Mouse (Mus musculus): ENCODE data around the gene Rtl4. TPM values are rescaled to one million over a fixed set of nuclear protein-coding genes. Genes with fewer than 3 reads are reported as not detected.

Rtl4 gene
- polyA plus RNA-seq, 2 experiments, result 0.26 to 0.81 TPM

- no peaks in the 10 kb centered on the region for H3K27me3 ChIP-seq (ENCODE audit: control insufficient read depth, insufficient read depth, low read length)
- H3K9ac ChIP-seq (replicated peaks), result no peak overlapping the region
- no peak overlapping the region for H3K4me2 ChIP-seq (ENCODE audit: low read depth)
- 14% methylated on average over 2 of the region's 2 CpGs for WGBS (ENCODE audit: insufficient replicate concordance)
- no peaks in the 10 kb centered on the region for H3K4me1 ChIP-seq (replicated peaks; ENCODE audit: control insufficient read depth in 2 of 2, insufficient read depth in 2 of 2, low read length in 1 of 2)
- no peaks in the 10 kb centered on the region for H3K36me3 ChIP-seq (replicated peaks; ENCODE audit: control insufficient read depth, insufficient read depth, low read depth)
- no peak overlapping the region for H3K4me3 ChIP-seq (ENCODE audit: insufficient read depth in 1 of 2, low read depth in 2 of 2, low read length in 2 of 2)
- no peak overlapping the region for H3K27ac ChIP-seq
- TF ChIP-seq EP300 (IDR thresholded peaks at IDR 0.05; ENCODE audit: low read depth) (0 out of 2 replicates have a peak, but pooled peaks have one; percentile 8), CTCF (IDR thresholded peaks at IDR 0.05; ENCODE audit: low read depth) (no peak)
- H3K9me3 ChIP-seq (ENCODE audit: control insufficient read depth, low read length), result no peaks in the 10 kb centered on the region
- DNase-seq (ENCODE audit: low read depth in 3 of 3, low spot score in 3 of 3) (no peak), ATAC-seq (ENCODE audit: insufficient read depth) (peak; percentile 45; the same call in 1 of the 2 replicates)
Measured at GRCm38 (mm10) chrX:144986980-144987379, 298.3 kb downstream of the Rtl4 start.

GRCm38 (mm10) chrX:145065484-145065913, 376.8 kb downstream of the Rtl4 start:
- H3K4me2 ChIP-seq (ENCODE audit: low read depth), result no peak overlapping the region
- 44% methylated on average over 2 of the region's 2 CpGs for WGBS (ENCODE audit: insufficient replicate concordance)

GRCm38 (mm10) chrX:145089802-145090201, 401.1 kb downstream of the Rtl4 start:
- H3K4me2 ChIP-seq (ENCODE audit: low read depth), result no peak overlapping the region
- no peaks in the 10 kb centered on the region for H3K36me3 ChIP-seq (replicated peaks; ENCODE audit: control insufficient read depth, insufficient read depth, low read depth)
- no peaks in the 10 kb centered on the region for H3K4me1 ChIP-seq (replicated peaks; ENCODE audit: control insufficient read depth in 2 of 2, insufficient read depth in 2 of 2, low read length in 1 of 2)
- no peaks in the 10 kb centered on the region for H3K27me3 ChIP-seq (ENCODE audit: control insufficient read depth, insufficient read depth, low read length)
- ATAC-seq (ENCODE audit: insufficient read depth) (no peak), DNase-seq (ENCODE audit: low read depth in 3 of 3, low spot score in 3 of 3) (no peak)
- no peak overlapping the region for H3K4me3 ChIP-seq (ENCODE audit: insufficient read depth in 1 of 2, low read depth in 2 of 2, low read length in 2 of 2)
- H3K9me3 ChIP-seq (ENCODE audit: control insufficient read depth, low read length), result no peaks in the 10 kb centered on the region
- TF ChIP-seq CTCF (IDR thresholded peaks at IDR 0.05; ENCODE audit: low read depth) (no peak), EP300 (IDR thresholded peaks at IDR 0.05; ENCODE audit: low read depth) (no peak)
- no peak overlapping the region for H3K27ac ChIP-seq
- H3K9ac ChIP-seq (replicated peaks), result no peak overlapping the region

More at GRCm38 (mm10) chrX:145065484-145065913, 376.8 kb downstream of the Rtl4 start:
- Histone ChIP-seq H3K27ac (no peak overlapping the region), H3K36me3 (replicated peaks; ENCODE audit: control insufficient read depth, insufficient read depth, low read depth) (no peaks in the 10 kb centered on the region), H3K9me3 (ENCODE audit: control insufficient read depth, low read length) (no peaks in the 10 kb centered on the region), H3K27me3 (ENCODE audit: control insufficient read depth, insufficient read depth, low read length) (no peaks in the 10 kb centered on the region), H3K9ac (replicated peaks) (no peak overlapping the region), H3K4me1 (replicated peaks; ENCODE audit: control insufficient read depth in 2 of 2, insufficient read depth in 2 of 2, low read length in 1 of 2) (no peaks in the 10 kb centered on the region), H3K4me3 (ENCODE audit: insufficient read depth in 1 of 2, low read depth in 2 of 2, low read length in 2 of 2) (no peak overlapping the region)
- ATAC-seq (ENCODE audit: insufficient read depth) (no peak), DNase-seq (ENCODE audit: low read depth in 3 of 3, low spot score in 3 of 3) (no peak)
- TF ChIP-seq CTCF (IDR thresholded peaks at IDR 0.05; ENCODE audit: low read depth), result no peak
- no peak for TF ChIP-seq EP300 (IDR thresholded peaks at IDR 0.05; ENCODE audit: low read depth)

- Histone ChIP-seq H3K4me3 (ENCODE audit: insufficient read depth in 1 of 2, low read depth in 2 of 2, low read length in 2 of 2) (no peak overlapping the region), H3K36me3 (replicated peaks; ENCODE audit: control insufficient read depth, insufficient read depth, low read depth) (no peaks in the 10 kb centered on the region), H3K9ac (replicated peaks) (no peak overlapping the region), H3K27me3 (ENCODE audit: control insufficient read depth, insufficient read depth, low read length) (no peaks in the 10 kb centered on the region), H3K4me1 (replicated peaks; ENCODE audit: control insufficient read depth in 2 of 2, insufficient read depth in 2 of 2, low read length in 1 of 2) (no peaks in the 10 kb centered on the region), H3K27ac (no peak overlapping the region), H3K9me3 (ENCODE audit: control insufficient read depth, low read length) (no peaks in the 10 kb centered on the region), H3K4me2 (ENCODE audit: low read depth) (no peak overlapping the region)
- DNase-seq (ENCODE audit: low read depth in 3 of 3, low spot score in 3 of 3) (no peak), ATAC-seq (ENCODE audit: insufficient read depth) (no peak)
- TF ChIP-seq EP300 (IDR thresholded peaks at IDR 0.05; ENCODE audit: low read depth) (no peak), CTCF (IDR thresholded peaks at IDR 0.05; ENCODE audit: low read depth) (no peak)
- WGBS (ENCODE audit: insufficient replicate concordance), result 36% methylated on average over 3 of the region's 3 CpGs
Measured at GRCm38 (mm10) chrX:145090360-145090759, 401.7 kb downstream of the Rtl4 start.

- WGBS (ENCODE audit: insufficient replicate concordance), result 68% methylated on average over 2 of the region's 2 CpGs
- Histone ChIP-seq H3K4me1 (replicated peaks; ENCODE audit: control insufficient read depth in 2 of 2, insufficient read depth in 2 of 2, low read length in 1 of 2) (no peaks in the 10 kb centered on the region), H3K27ac (no peak overlapping the region), H3K9ac (replicated peaks) (no peak overlapping the region), H3K4me2 (ENCODE audit: low read depth) (no peak overlapping the region), H3K4me3 (ENCODE audit: insufficient read depth in 1 of 2, low read depth in 2 of 2, low read length in 2 of 2) (no peak overlapping the region), H3K36me3 (replicated peaks; ENCODE audit: control insufficient read depth, insufficient read depth, low read depth) (no peaks in the 10 kb centered on the region), H3K9me3 (ENCODE audit: control insufficient read depth, low read length) (no peaks in the 10 kb centered on the region), H3K27me3 (ENCODE audit: control insufficient read depth, insufficient read depth, low read length) (no peaks in the 10 kb centered on the region)
- no peak for DNase-seq (ENCODE audit: low read depth in 3 of 3, low spot score in 3 of 3)
- no peak for ATAC-seq (ENCODE audit: insufficient read depth)
- TF ChIP-seq EP300 (IDR thresholded peaks at IDR 0.05; ENCODE audit: low read depth), result no peak
- no peak for TF ChIP-seq CTCF (IDR thresholded peaks at IDR 0.05; ENCODE audit: low read depth)
Measured at GRCm38 (mm10) chrX:145090964-145091363, 402.3 kb downstream of the Rtl4 start.

MicroRNAs within 50 kb of the gene (microRNA counts, 519-probe panel; counts per million panel counts)
- 69.9 counts per million for microRNA mmu-miR-3472

Small RNAs within 50 kb of the gene (microRNA-seq; reads per million reads assigned to microRNA genes)
- not detected for gene Mir3472

Other genes with a start within 250 kb of the Rtl4 start
- gene Trpc5os, start 232.3 kb upstream of the Rtl4 start, polyA plus RNA-seq (2012; rRNA removed), result 0.01 TPM in 2 replicates
- not detected in 2 replicates for gene Trpc5os, start 232.3 kb upstream of the Rtl4 start, polyA plus RNA-seq (2014; fragmentation: Nextera tagmentation; extraction: Ambion mirVana)
- 0.02 and 0.04 TPM in 2 replicates for gene Trpc5, start 727 bp upstream of the Rtl4 start, polyA plus RNA-seq (2012; rRNA removed)
- 0.03 TPM in 1 of 2 replicates, not detected in the other for gene Trpc5, start 727 bp upstream of the Rtl4 start, polyA plus RNA-seq (2014; fragmentation: Nextera tagmentation; extraction: Ambion mirVana)

Measured in liver, embryonic 14.5 days (tissue).